Mouse (Mus musculus): ENCODE data around the gene Tas2r143. TPM values are rescaled to one million over a fixed set of nuclear protein-coding genes. Genes with fewer than 3 reads are reported as not detected.

Gene Tas2r143
- polyA plus RNA-seq, 1 experiment from 2014 or later, result not detected

DNA sequence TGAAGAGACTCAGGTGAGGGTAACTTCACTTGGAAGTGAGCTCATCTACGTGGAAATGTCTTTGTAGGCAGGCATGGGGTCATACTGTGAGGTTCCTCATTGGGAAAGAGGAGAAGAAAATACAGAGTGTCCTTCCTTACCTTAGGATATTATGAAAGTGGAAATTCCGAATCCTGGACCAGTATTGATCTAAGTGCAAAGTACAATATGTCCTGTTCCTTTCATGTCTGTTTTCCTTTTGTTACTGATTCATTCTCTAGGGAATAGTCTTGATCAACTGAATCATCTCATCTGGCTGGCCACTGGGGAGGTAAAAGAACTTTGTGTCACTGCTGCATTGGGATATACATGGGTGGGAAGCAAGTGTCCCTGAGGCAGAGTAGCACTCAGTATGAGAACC, 35.5 kb downstream of the Tas2r143 start:
- DNase-seq (ENCODE audit: low spot score) (no peak), ATAC-seq (ENCODE audit: low FRiP score, low TSS enrichment) (no peak)
- Histone ChIP-seq H3K4me2 (replicated peaks; ENCODE audit: low read depth) (no peak overlapping the region), H3K4me1 (replicated peaks; ENCODE audit: control insufficient read depth, insufficient read depth) (no peaks in the 10 kb centered on the region), H3K9me3 (ENCODE audit: control insufficient read depth, low read length) (no peaks in the 10 kb centered on the region), H3K27ac (replicated peaks) (no peak overlapping the region), H3K27me3 (ENCODE audit: control insufficient read depth, insufficient read depth, low read length) (no peaks in the 10 kb centered on the region), H3K9ac (ENCODE audit: low read length) (no peak overlapping the region), H3K36me3 (ENCODE audit: control insufficient read depth, insufficient read depth, low read length) (no peaks in the 10 kb centered on the region), H3K4me3 (ENCODE audit: low read depth, low read length) (no peak overlapping the region)
- TF ChIP-seq EP300 (optimal IDR thresholded peaks at IDR 0.05) (no peak), CTCF (IDR thresholded peaks at IDR 0.05; ENCODE audit: low read depth) (no peak)
- WGBS, result 82% methylated on average over 2 of the region's 2 CpGs

DNA sequence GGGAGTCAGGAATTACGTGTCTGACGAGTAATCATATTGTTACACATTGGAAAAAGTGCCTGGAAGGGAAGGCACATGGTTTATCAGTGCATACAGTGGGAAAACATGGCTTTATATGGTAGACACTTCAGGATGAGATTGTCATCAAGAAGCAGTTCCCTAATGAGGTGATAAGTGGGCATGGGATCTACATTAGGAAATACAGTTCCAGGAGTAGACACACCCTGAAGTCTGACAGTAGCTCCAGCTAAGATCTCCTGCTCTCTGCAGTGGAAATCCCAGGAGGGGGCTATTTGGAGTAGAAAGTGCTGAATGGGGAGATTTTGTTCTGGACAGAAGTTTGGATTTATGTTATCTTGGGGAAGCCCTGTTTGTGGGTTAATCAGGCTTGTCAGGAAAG, 41.4 kb downstream of the Tas2r143 start:
- Histone ChIP-seq H3K9ac (ENCODE audit: low read length) (no peak overlapping the region), H3K4me3 (ENCODE audit: low read depth, low read length) (no peak overlapping the region), H3K36me3 (ENCODE audit: control insufficient read depth, insufficient read depth, low read length) (no peaks in the 10 kb centered on the region), H3K9me3 (ENCODE audit: control insufficient read depth, low read length) (no peaks in the 10 kb centered on the region), H3K27me3 (ENCODE audit: control insufficient read depth, insufficient read depth, low read length) (no peaks in the 10 kb centered on the region), H3K4me1 (replicated peaks; ENCODE audit: control insufficient read depth, insufficient read depth) (no peaks in the 10 kb centered on the region), H3K4me2 (replicated peaks; ENCODE audit: low read depth) (no peak overlapping the region), H3K27ac (replicated peaks) (no peak overlapping the region)
- DNase-seq (ENCODE audit: low spot score) (no peak), ATAC-seq (ENCODE audit: low FRiP score, low TSS enrichment) (no peak)
- TF ChIP-seq CTCF (IDR thresholded peaks at IDR 0.05; ENCODE audit: low read depth) (no peak), EP300 (optimal IDR thresholded peaks at IDR 0.05) (no peak)
- 62% methylated on average over 2 of the region's 2 CpGs for WGBS

DNA sequence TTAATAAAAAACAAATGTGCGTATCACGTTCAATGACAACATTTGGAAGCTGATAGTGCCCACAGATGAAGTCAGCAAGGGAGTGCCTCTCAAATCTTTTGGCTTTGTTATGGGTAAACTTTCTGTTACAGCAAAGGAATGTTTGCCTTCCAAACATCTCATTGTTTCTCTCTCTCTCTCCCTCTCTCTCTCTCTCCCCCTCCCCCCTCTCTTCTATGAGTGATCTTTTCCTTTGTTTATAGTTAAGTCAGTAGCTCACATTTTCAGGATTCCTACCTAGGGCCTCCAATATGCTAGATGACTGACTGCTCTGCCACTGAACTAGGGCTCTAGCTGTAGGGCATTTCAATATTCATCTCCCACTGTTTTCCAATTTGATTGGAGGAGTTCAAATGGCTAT, 44.5 kb downstream of the Tas2r143 start:
- 24% methylated on average over 2 of the region's 2 CpGs for WGBS
- ATAC-seq (ENCODE audit: low FRiP score, low TSS enrichment) (no peak), DNase-seq (ENCODE audit: low spot score) (no peak)
- H3K4me3 ChIP-seq (ENCODE audit: low read depth, low read length), result no peak overlapping the region
- no peaks in the 10 kb centered on the region for H3K36me3 ChIP-seq (ENCODE audit: control insufficient read depth, insufficient read depth, low read length)
- no peak overlapping the region for H3K27ac ChIP-seq (replicated peaks)
- H3K27me3 ChIP-seq (ENCODE audit: control insufficient read depth, insufficient read depth, low read length), result no peaks in the 10 kb centered on the region
- no peak overlapping the region for H3K9ac ChIP-seq (ENCODE audit: low read length)
- H3K4me1 ChIP-seq (replicated peaks; ENCODE audit: control insufficient read depth, insufficient read depth), result no peaks in the 10 kb centered on the region
- no peaks in the 10 kb centered on the region for H3K9me3 ChIP-seq (ENCODE audit: control insufficient read depth, low read length)
- TF ChIP-seq CTCF (IDR thresholded peaks at IDR 0.05; ENCODE audit: low read depth), result no peak
- no peak for TF ChIP-seq EP300 (optimal IDR thresholded peaks at IDR 0.05)
- H3K4me2 ChIP-seq (replicated peaks; ENCODE audit: low read depth), result no peak overlapping the region

DNA sequence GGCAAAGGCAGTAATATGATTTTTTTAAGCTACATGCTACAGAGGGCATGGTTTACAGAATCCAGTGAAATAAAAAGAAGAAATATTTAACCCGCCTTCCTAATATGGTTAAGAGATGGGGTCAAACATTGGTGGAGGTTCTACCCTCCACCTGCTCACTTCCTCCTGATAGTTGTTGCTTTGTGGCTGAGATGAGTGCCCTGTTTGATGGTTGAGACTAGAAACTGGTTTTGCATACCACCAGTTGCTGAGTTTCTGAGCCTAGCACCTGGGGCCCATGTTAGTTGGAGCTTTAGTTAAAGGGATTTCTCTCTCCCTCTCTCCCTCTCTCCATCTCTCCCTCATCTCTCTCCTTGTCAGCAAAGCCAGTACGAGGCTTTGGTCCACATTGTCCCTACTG, 47.3 kb downstream of the Tas2r143 start:
- Histone ChIP-seq H3K4me3 (ENCODE audit: low read depth, low read length) (no peak overlapping the region), H3K4me1 (replicated peaks; ENCODE audit: control insufficient read depth, insufficient read depth) (no peaks in the 10 kb centered on the region), H3K36me3 (ENCODE audit: control insufficient read depth, insufficient read depth, low read length) (no peaks in the 10 kb centered on the region), H3K9ac (ENCODE audit: low read length) (no peak overlapping the region), H3K4me2 (replicated peaks; ENCODE audit: low read depth) (no peak overlapping the region), H3K27me3 (ENCODE audit: control insufficient read depth, insufficient read depth, low read length) (no peaks in the 10 kb centered on the region), H3K27ac (replicated peaks) (no peak overlapping the region), H3K9me3 (ENCODE audit: control insufficient read depth, low read length) (no peaks in the 10 kb centered on the region)
- ATAC-seq (ENCODE audit: low FRiP score, low TSS enrichment) (no peak), DNase-seq (ENCODE audit: low spot score) (no peak)
- no peak for TF ChIP-seq EP300 (optimal IDR thresholded peaks at IDR 0.05)
- no peak for TF ChIP-seq CTCF (IDR thresholded peaks at IDR 0.05; ENCODE audit: low read depth)
- 84% methylated on average over 2 of the region's 2 CpGs for WGBS

Other genes starting within 250 kb of the Tas2r143 start
- gene Tas2r144, start 184.9 kb upstream of the Tas2r143 start, polyA plus RNA-seq (2015; fragmentation: Nextera tagmentation; extraction: Ambion mirVana), result not detected in 2 replicates
- gene Gstk1, start 154.3 kb upstream of the Tas2r143 start, polyA plus RNA-seq (2015; fragmentation: Nextera tagmentation; extraction: Ambion mirVana), result 56.7 and 60.5 TPM in 2 replicates
- gene Tmem139, start 138.3 kb upstream of the Tas2r143 start, polyA plus RNA-seq (2015; fragmentation: Nextera tagmentation; extraction: Ambion mirVana), result 24.6 and 28.2 TPM in 2 replicates
- 20.2 and 21.6 TPM in 2 replicates for gene Casp2, start 135.3 kb upstream of the Tas2r143 start, polyA plus RNA-seq (2015; fragmentation: Nextera tagmentation; extraction: Ambion mirVana)
- 0.06 and 0.12 TPM in 2 replicates for gene Clcn1, start 113.6 kb upstream of the Tas2r143 start, polyA plus RNA-seq (2015; fragmentation: Nextera tagmentation; extraction: Ambion mirVana)
- gene Fam131b, start 75.6 kb upstream of the Tas2r143 start, polyA plus RNA-seq (2015; fragmentation: Nextera tagmentation; extraction: Ambion mirVana), result 0.10 and 0.12 TPM in 2 replicates
- gene Zyx, start 50.6 kb upstream of the Tas2r143 start, polyA plus RNA-seq (2015; fragmentation: Nextera tagmentation; extraction: Ambion mirVana), result 60.5 and 68.0 TPM in 2 replicates
- gene Epha1, start 27.0 kb upstream of the Tas2r143 start, polyA plus RNA-seq (2015; fragmentation: Nextera tagmentation; extraction: Ambion mirVana), result 19.9 and 20.1 TPM in 2 replicates
- not detected in 2 replicates for gene Tas2r135, start 5.2 kb downstream of the Tas2r143 start, polyA plus RNA-seq (2015; fragmentation: Nextera tagmentation; extraction: Ambion mirVana)
- not detected in 2 replicates for gene Tas2r126, start 34.3 kb downstream of the Tas2r143 start, polyA plus RNA-seq (2015; fragmentation: Nextera tagmentation; extraction: Ambion mirVana)
- not detected in 2 replicates for gene Olfr458, start 65.0 kb downstream of the Tas2r143 start, polyA plus RNA-seq (2015; fragmentation: Nextera tagmentation; extraction: Ambion mirVana)
- gene Olfr457, start 76.1 kb downstream of the Tas2r143 start, polyA plus RNA-seq (2015; fragmentation: Nextera tagmentation; extraction: Ambion mirVana), result 0.02 TPM in 1 of 2 replicates, not detected in the other
- not detected in 2 replicates for gene Olfr456, start 87.0 kb downstream of the Tas2r143 start, polyA plus RNA-seq (2015; fragmentation: Nextera tagmentation; extraction: Ambion mirVana)
- gene Olfr455, start 147.3 kb downstream of the Tas2r143 start, polyA plus RNA-seq (2015; fragmentation: Nextera tagmentation; extraction: Ambion mirVana), result not detected in 2 replicates
- not detected in 2 replicates for gene Tcaf3, start 197.5 kb downstream of the Tas2r143 start, polyA plus RNA-seq (2015; fragmentation: Nextera tagmentation; extraction: Ambion mirVana)
- 10.0 and 11.5 TPM in 2 replicates for gene Tcaf2, start 245.0 kb downstream of the Tas2r143 start, polyA plus RNA-seq (2015; fragmentation: Nextera tagmentation; extraction: Ambion mirVana)